Mouse (Mus musculus) intestine, embryonic 14.5 days (tissue): ENCODE measurements at regions not wholly inside any gene's neighbourhood (a gene's known extent, or its start where the extent isn't known, plus 50 kb on each side); places are given as distances from the start of the nearest gene placed in this dataset.
A peak's percentile ranks its signal among the peaks of the same experiment; 100 is the strongest.

Experiments used
- ATAC-seq: fragments of 200-750 bp; cut with Nextera tagmentation; replicated peaks from 2 replicates; pipeline ENCODE4 v1.8.0; 2017; ENCODE audit warnings: low read depth, moderate number of reproducible peaks, moderate TSS enrichment, moderate library complexity; ENCODE audit not compliant: low FRiP score, low TSS enrichment
- DNase-seq: peaks from one replicate; pipeline ENCODE4 v3.0.0-alpha.2; 2018; ENCODE audit warnings: low spot score
- H3K27ac ChIP-seq: fragments of 300-500 bp; sonication (generic); 2 replicates; pipeline ENCODE4 v1.5.1; 2014; ENCODE audit warnings: low read depth, mild to moderate bottlenecking, control low read depth
- H3K27me3 ChIP-seq: fragments of 300-500 bp; sonication (generic); replicated peaks from 2 replicates; pipeline ENCODE4 v1.6.1; 2014; ENCODE audit warnings: low read length, control low read depth; ENCODE audit not compliant: control insufficient read depth, insufficient read depth
- H3K36me3 ChIP-seq: fragments of 300-500 bp; sonication (generic); 2 replicates; pipeline ENCODE4 v1.6.1; 2014; ENCODE audit warnings: low read length, control low read depth; ENCODE audit not compliant: control insufficient read depth, insufficient read depth
- H3K4me1 ChIP-seq: fragments of 300-500 bp; sonication (generic); replicated peaks from 2 replicates; pipeline ENCODE4 v1.6.1; 2014; ENCODE audit warnings: low read length, control low read depth, mixed read lengths; ENCODE audit not compliant: control insufficient read depth, insufficient read depth
- H3K4me2 ChIP-seq: fragments of 300-500 bp; sonication (generic); 2 replicates; pipeline ENCODE4 v1.6.1; 2014; ENCODE audit warnings: low read length
- H3K4me3 ChIP-seq: fragments of 300-500 bp; sonication (generic); 2 replicates; pipeline ENCODE4 v1.5.1; 2014; ENCODE audit warnings: low read depth, low read length, control low read depth, mixed read lengths
- H3K9ac ChIP-seq: fragments of 300-500 bp; sonication (generic); 2 replicates; pipeline ENCODE4 v1.6.1; 2014; ENCODE audit warnings: mild to moderate bottlenecking, low read length
- H3K9me3 ChIP-seq: fragments of 300-500 bp; sonication (generic); 2 replicates; pipeline ENCODE4 v1.6.1; 2016; ENCODE audit warnings: low read length, control low read depth; ENCODE audit not compliant: control insufficient read depth
- WGBS: fragments of 180-500 bp; shearing (Covaris S2); extraction: QIAGEN DNeasy Blood & Tissue Kit; methylation state at CpG from one replicate; pipeline ENCODE4 v1.1.7; 2014; 5-methylcytosine and 5-hydroxymethylcytosine counted together

- no peak for DNase-seq
- no peak overlapping the region for H3K4me3 ChIP-seq
Measured at GRCm38 (mm10) chr11:111290537-111290936, 224.6 kb downstream of the Kcnj2 start.

GRCm38 (mm10) chr11:111296309-111296721, 230.4 kb downstream of the Kcnj2 start:
- Histone ChIP-seq H3K9me3 (no peaks in the 10 kb centered on the region), H3K4me2 (peak overlapping the region; percentile 22; the same call in 1 of the 2 replicates), H3K27me3 (no peaks in the 10 kb centered on the region), H3K4me1 (no peaks in the 10 kb centered on the region), H3K36me3 (no peaks in the 10 kb centered on the region), H3K27ac (no peak overlapping the region), H3K4me3 (no peak overlapping the region), H3K9ac (no peak overlapping the region)
- WGBS = 34% methylated on average over 9 of the region's 9 CpGs
- ATAC-seq (no peak), DNase-seq (no peak)

More at GRCm38 (mm10) chr11:111290537-111290936, 224.6 kb downstream of the Kcnj2 start:
- no peaks in the 10 kb centered on the region for H3K4me1 ChIP-seq
- H3K27me3 ChIP-seq = no peaks in the 10 kb centered on the region
- ATAC-seq = no peak
- no peaks in the 10 kb centered on the region for H3K9me3 ChIP-seq
- no peak overlapping the region for H3K4me2 ChIP-seq
- no peak overlapping the region for H3K9ac ChIP-seq
- H3K27ac ChIP-seq = no peak overlapping the region
- no peaks in the 10 kb centered on the region for H3K36me3 ChIP-seq

GRCm38 (mm10) chr11:111312802-111313201, 246.8 kb downstream of the Kcnj2 start:
- WGBS = 54% methylated on average over 3 of the region's 3 CpGs

GRCm38 (mm10) chr11:111313566-111313965, 247.6 kb downstream of the Kcnj2 start:
- ATAC-seq (no peak), DNase-seq (no peak)
- Histone ChIP-seq H3K9ac (no peak overlapping the region), H3K36me3 (no peaks in the 10 kb centered on the region), H3K27ac (no peak overlapping the region), H3K4me1 (no peaks in the 10 kb centered on the region), H3K9me3 (no peaks in the 10 kb centered on the region), H3K4me2 (no peak overlapping the region), H3K4me3 (no peak overlapping the region), H3K27me3 (no peaks in the 10 kb centered on the region)
- WGBS = 81% methylated on average over 3 of the region's 3 CpGs

More at GRCm38 (mm10) chr11:111312802-111313201, 246.8 kb downstream of the Kcnj2 start:
- no peaks in the 10 kb centered on the region for H3K27me3 ChIP-seq
- H3K9ac ChIP-seq = no peak overlapping the region
- no peaks in the 10 kb centered on the region for H3K36me3 ChIP-seq
- no peaks in the 10 kb centered on the region for H3K4me1 ChIP-seq
- no peaks in the 10 kb centered on the region for H3K9me3 ChIP-seq
- H3K4me3 ChIP-seq = no peak overlapping the region
- H3K27ac ChIP-seq = no peak overlapping the region
- no peak for ATAC-seq
- no peak overlapping the region for H3K4me2 ChIP-seq
- no peak for DNase-seq

- Histone ChIP-seq H3K4me1 (no peaks in the 10 kb centered on the region), H3K9me3 (no peaks in the 10 kb centered on the region), H3K36me3 (no peaks in the 10 kb centered on the region), H3K9ac (no peak overlapping the region), H3K4me3 (no peak overlapping the region), H3K4me2 (no peak overlapping the region), H3K27me3 (no peaks in the 10 kb centered on the region), H3K27ac (no peak overlapping the region)
- DNase-seq (no peak), ATAC-seq (no peak)
- WGBS = 32% methylated on average over 5 of the region's 5 CpGs
Measured at GRCm38 (mm10) chr11:111321576-111321975, 255.6 kb downstream of the Kcnj2 start.

GRCm38 (mm10) chr11:111324453-111325010, 258.6 kb downstream of the Kcnj2 start:
- no peaks in the 10 kb centered on the region for H3K36me3 ChIP-seq
- H3K4me3 ChIP-seq = no peak overlapping the region
- no peak for ATAC-seq
- DNase-seq = no peak
- no peaks in the 10 kb centered on the region for H3K27me3 ChIP-seq
- no peaks in the 10 kb centered on the region for H3K4me1 ChIP-seq
- H3K4me2 ChIP-seq = no peak overlapping the region
- 68% methylated on average over 5 of the region's 5 CpGs for WGBS
- H3K27ac ChIP-seq = no peak overlapping the region
- H3K9ac ChIP-seq = no peak overlapping the region
- H3K9me3 ChIP-seq = no peaks in the 10 kb centered on the region

GRCm38 (mm10) chr11:111326915-111327314, 261.0 kb downstream of the Kcnj2 start:
- H3K4me3 ChIP-seq = no peak overlapping the region
- no peak overlapping the region for H3K9ac ChIP-seq
- no peaks in the 10 kb centered on the region for H3K27me3 ChIP-seq
- no peak overlapping the region for H3K4me2 ChIP-seq
- H3K9me3 ChIP-seq = no peaks in the 10 kb centered on the region
- no peaks in the 10 kb centered on the region for H3K36me3 ChIP-seq
- ATAC-seq = no peak
- H3K4me1 ChIP-seq = no peaks in the 10 kb centered on the region
- no peak for DNase-seq
- no peak overlapping the region for H3K27ac ChIP-seq
- WGBS = 65% methylated on average over 3 of the region's 3 CpGs

- WGBS = 55% methylated on average over 1 of the region's 1 CpGs
- no peak overlapping the region for H3K27ac ChIP-seq
- no peak for ATAC-seq
- no peak overlapping the region for H3K4me3 ChIP-seq
- H3K9ac ChIP-seq = no peak overlapping the region
- H3K27me3 ChIP-seq = no peaks in the 10 kb centered on the region
- H3K4me1 ChIP-seq = no peaks in the 10 kb centered on the region
- H3K9me3 ChIP-seq = no peaks in the 10 kb centered on the region
- H3K36me3 ChIP-seq = no peaks in the 10 kb centered on the region
- H3K4me2 ChIP-seq = no peak overlapping the region
- DNase-seq = no peak
Measured at GRCm38 (mm10) chr11:111328258-111328657, 262.3 kb downstream of the Kcnj2 start.

GRCm38 (mm10) chr11:111331592-111331991, 265.6 kb downstream of the Kcnj2 start:
- no peaks in the 10 kb centered on the region for H3K9me3 ChIP-seq
- H3K4me1 ChIP-seq = no peaks in the 10 kb centered on the region
- H3K4me3 ChIP-seq = no peak overlapping the region
- DNase-seq = no peak
- no peak for ATAC-seq
- H3K4me2 ChIP-seq = no peak overlapping the region
- no peak overlapping the region for H3K27ac ChIP-seq
- H3K36me3 ChIP-seq = no peaks in the 10 kb centered on the region
- H3K9ac ChIP-seq = no peak overlapping the region
- no peaks in the 10 kb centered on the region for H3K27me3 ChIP-seq
